Mouse (Mus musculus): Measurements from ENCODE around the gene Adat3.

- TF ChIP-seq CTCF (IDR thresholded peaks at IDR 0.05) (peak; percentile 77), EP300 (IDR thresholded peaks at IDR 0.05) (no peak)
Observed at GRCm38 (mm10) chr10:80578911-80579310, 23.8 kb upstream of the Adat3 start.

Data from lung, postnatal 0 days (tissue).